Mouse (Mus musculus) lung, adult 2 months (tissue): Measurements from ENCODE around the gene Pilra.

Source experiments
- CTCF ChIP-seq: fragments of 200-500 bp; IDR thresholded peaks from 2 replicates; pipeline ENCODE4 v1.5.1; 2011; ENCODE audit warnings: mild to moderate bottlenecking, low read length, control low read depth; ENCODE audit not compliant: insufficient read depth
- POLR2A ChIP-seq: fragments of 200-500 bp; IDR thresholded peaks from 2 replicates; pipeline ENCODE4 v1.6.1; 2011; ENCODE audit warnings: low read depth, mild to moderate bottlenecking, control low read depth, low read length, borderline replicate concordance; ENCODE audit errors: extremely low read depth

DNA sequence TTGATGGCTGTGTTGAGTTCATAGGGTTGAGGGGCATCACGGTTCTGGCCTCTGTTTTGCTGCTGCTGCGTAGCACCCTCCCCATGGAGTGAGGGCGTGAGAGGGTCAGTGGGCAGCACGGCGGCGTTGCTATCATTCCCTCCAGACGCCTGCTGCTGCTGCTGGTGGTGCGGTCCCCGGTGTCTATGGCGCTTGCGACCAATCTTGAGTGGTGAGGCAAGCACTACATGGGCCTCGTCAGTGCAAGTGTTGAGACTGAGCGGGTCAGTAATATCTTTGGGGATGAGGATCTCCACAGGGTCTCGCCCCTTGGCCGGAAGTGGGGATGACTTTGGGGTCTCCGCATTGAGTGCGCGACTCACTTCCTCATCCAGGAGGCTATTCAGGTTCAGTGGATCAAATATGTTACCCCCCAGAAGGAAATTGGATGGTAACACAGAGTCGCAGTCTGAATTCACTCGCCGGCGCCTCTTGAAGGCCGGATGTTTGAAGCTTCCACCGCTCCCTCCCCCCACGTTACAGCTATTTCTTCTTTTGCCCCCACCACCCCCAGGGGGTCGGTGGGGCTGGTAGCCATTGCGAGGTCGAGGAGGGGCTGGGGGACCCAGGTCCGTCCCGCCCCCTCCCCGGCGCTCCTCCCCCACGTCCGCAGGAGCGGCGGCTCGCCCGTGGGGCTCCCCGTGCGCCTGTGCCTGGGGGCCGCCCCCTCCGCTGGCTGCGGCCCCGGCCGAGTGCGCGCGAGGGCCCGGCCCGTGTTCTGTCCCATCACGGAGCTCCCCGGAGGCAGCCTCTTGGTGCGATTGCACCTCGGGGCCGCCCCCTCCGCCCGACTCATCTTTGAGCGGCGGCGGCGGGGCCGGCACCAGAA, 50.7 kb downstream of the Pilra start:
- TF ChIP-seq CTCF: no peak
- TF ChIP-seq POLR2A: no peak
